Mouse (Mus musculus) thymus, postnatal 0 days (tissue): Measurements from ENCODE around the gene Ganab. TPM values are rescaled to one million over a fixed set of nuclear protein-coding genes. Genes with fewer than 3 reads are reported as not detected.
"Not testable (repeated sequence)": the region's sequence is repeated elsewhere in the genome, so short reads cannot be mapped to it uniquely, and the experiment has no call there.

ENCODE experiments used
- DNase-seq: peaks from one replicate; pipeline ENCODE4 v3.0.0-alpha.2; 2015; ENCODE audit warnings: low spot score
- polyA plus RNA-seq: library from polyadenylated mRNA; unstranded; fragments of >200 nt; fragmentation: Nextera tagmentation; extraction: Ambion mirVana; gene quantifications from 2 replicates; pipeline ENCODE4 v1.2.1, GENCODE M21; 2015

The Ganab gene
- polyA plus RNA-seq, 1 experiment from 2014 or later: 51.9 TPM

DNA sequence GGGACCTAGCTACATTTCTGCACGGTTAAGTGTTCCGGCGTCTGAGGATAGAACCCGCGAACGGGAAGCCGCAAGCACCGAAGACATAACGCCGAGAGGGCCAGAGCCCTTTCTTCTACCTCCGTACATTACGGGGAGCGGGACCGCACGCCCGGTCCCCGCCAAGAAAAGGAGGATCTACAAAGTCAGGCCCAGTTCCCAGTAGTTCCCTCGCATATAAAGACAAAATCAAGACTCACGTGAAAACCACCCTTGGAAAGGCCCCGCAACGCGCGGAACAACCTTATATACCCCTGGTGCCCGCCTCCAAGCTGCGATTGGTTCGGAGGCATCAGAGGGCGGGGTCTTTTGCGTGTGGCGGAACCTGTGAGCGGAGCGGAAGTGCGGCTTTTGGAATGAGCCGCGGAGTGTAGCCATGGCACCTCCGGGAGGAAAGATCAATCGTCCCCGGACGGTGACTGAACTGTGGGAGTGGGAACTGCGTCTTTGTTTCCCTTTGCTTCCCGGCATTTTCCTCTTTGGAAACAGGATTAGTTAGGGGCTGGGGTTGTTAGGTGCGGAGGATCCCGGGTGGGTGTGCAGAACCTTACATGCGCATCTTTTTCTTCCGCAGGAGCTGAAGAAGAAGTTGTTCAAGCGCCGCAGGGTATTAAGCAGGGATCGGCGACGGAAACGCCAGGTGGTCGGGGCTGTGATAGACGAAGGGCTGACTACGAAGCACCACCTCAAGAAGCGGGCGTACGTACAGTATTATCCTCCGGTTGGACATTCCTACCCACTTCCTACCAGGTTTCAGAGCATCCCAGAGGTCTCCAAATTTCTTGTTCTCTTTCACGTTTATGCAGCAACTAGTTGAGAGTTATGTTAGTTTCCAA lies 9.1 kb upstream of the Ganab start, which contains the start of the genes 1810009A15Rik and Gm49416:
Gene 1810009A15Rik, plus strand, starts transcription at position 343 of the 875 bp plus-strand sequence.
Gene Gm49416, plus strand, starts transcription at position 416 of the 875 bp plus-strand sequence.
- peak; percentile 97 for DNase-seq

GRCm38 (mm10) chr19:8892829-8893766 lies 4.8 kb upstream of the Ganab start, which contains the start of gene Ints5:
Gene Ints5 (plus strand): TSS chr19:8893005.
- DNase-seq: peak; percentile 85

GRCm38 (mm10) chr19:8895397-8895960 lies 2.4 kb upstream of the Ganab start:
- DNase-seq: no peak

- not testable (repeated sequence) for DNase-seq
Observed at GRCm38 (mm10) chr19:8896231-8896630, 1.6 kb upstream of the Ganab start.

- DNase-seq: peak; percentile 9
Observed at GRCm38 (mm10) chr19:8897211-8897864, 533 bp upstream of the Ganab start.

- peak; percentile 27 for DNase-seq
Observed at GRCm38 (mm10) chr19:8898576-8898975, 705 bp downstream of the Ganab start.

DNA sequence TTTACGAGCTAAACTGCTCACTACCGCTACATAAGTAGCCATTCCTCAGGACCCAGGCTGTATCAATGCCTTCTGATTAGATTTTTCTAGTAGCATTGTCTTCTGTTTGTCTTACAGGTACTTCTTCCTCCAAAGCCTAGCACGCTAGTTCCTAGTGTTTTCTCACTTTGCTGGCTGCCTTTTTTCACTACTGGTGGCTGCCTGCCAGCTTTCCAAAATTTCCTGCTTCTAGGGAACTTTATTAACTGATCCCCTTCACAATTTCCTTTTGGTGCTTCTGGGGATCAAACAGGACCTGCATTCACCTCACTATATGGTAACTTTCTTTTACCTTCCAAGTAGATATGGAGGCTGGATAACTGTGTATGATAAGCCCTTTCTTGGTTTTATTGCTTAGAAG lies 1.2 kb downstream of the Ganab start:
- no peak for DNase-seq

GRCm38 (mm10) chr19:8903412-8903811 lies 5.5 kb downstream of the Ganab start:
- DNase-seq: no peak

DNA sequence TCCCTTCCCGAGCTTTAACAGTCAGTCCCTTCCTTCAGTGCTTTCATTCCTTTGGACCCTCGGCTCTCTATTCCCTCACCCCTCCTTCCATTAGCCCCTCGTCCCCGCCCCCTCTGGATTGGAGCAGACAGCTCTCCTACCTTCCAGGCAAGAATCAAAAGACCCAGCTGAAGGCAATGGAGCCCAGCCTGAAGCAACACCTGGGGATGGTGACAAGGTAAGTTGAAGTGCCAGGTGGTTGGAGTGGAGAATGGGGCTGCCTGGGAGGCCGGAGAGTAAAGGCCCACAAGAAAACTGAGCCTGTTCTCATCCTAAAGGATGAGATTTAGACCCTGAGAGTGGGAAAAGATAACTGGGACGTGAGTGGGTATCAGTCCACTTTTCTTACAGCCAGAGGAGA lies 10.7 kb downstream of the Ganab start:
- DNase-seq: no peak

DNA sequence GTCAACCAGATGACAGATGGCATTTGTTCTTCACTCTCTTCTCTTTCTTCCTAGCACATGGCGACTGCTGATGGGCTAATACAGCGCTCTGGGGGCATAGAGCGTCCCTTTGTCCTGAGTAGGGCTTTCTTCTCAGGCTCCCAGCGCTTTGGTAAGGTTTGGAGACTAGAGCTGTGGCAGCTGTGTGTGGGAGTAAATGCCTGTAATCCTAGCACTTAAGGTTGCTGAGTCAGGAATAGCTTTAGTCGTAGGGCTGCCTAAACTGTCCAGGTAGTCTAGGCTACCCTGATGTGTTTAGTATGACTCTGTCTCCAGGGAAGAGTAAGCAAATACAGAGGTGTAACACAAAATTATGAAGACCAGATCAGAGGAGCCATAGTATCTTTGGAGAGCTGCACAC lies 13.9 kb downstream of the Ganab start:
- DNase-seq: no peak

GRCm38 (mm10) chr19:8914212-8914611 lies 16.3 kb downstream of the Ganab start:
- DNase-seq: no peak

DNA sequence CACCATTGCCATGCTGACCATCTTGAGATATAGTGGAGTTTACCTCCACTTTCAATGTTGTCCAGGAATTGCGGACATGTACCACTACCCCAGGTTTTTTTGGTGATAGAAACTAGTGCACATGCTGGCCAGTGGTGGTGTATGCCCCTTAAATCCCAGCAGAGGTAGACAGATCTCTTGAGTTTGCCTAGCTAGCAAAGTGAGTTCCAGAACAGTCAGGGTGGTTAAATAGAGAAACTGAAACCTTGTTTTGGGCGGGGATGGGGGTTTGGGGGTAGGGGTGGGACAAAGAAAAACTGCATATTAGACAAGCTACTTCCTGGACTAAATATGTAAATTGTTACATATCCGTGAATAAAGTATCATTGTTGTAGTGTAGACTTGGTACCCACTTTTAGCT lies 21.1 kb downstream of the Ganab start:
- DNase-seq: no peak

- no peak for DNase-seq
Observed at GRCm38 (mm10) chr19:8919684-8920072, 21.8 kb downstream of the Ganab start.

DNA sequence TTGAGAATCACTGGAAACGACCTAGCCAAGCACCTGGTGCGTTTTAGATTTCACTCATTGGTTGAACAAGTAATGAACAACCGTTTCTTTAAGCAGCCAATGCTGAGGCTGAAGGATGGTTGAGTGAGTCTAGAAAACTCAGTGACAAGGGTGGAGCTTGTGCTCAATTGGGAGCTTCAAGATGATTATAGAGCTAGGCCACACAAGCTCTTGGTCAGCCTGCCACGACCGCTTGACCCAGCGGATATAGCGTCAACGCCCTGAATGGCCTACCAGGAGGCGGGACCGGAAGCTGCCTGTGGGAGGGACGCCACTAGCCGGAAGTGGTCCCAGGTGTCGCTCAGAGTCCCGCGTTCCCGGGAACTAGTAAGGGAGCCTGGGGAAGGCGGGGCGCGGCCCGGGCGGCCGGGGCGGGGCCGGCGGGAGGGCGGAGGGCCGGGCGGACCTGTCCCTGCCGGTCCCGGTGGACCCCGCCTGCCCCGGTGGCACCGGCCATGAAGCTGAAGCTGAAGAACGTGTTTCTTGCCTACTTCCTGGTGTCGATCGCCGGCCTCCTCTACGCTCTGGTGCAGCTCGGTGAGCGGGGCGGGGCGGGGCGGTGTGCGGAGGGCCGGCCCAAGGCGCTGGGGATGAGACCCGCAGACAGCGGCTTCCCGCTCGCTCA lies 22.3 kb downstream of the Ganab start, which contains the start of gene B3gat3:
Gene B3gat3, plus strand, starts transcription at position 302 of the 664 bp plus-strand sequence.
- peak; percentile 77 for DNase-seq

DNA sequence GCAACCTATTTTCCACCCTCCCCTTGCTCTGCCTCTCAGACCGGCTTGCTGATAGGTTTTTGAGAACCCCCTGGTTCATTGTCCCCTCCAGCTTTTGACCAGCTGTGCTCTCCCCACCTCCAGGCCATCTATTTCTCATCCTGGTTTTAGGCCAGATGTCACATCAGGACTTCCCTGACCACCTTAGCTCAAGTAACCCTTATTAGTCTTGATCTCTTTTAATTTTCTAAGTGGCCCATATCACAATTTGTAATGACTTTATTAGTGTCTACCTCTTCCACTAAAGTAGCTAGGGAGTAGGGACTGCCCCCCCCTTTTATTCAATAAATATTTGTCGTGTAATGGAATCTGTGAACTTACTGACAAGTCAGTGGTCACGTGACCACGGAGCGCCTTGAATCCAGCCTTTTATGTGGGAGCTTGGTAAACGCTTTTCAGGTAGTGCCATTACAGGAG lies 23.0 kb downstream of the Ganab start:
- peak; percentile 61 for DNase-seq

- no peak for DNase-seq
Observed at GRCm38 (mm10) chr19:8921741-8922140, 23.9 kb downstream of the Ganab start.

DNA sequence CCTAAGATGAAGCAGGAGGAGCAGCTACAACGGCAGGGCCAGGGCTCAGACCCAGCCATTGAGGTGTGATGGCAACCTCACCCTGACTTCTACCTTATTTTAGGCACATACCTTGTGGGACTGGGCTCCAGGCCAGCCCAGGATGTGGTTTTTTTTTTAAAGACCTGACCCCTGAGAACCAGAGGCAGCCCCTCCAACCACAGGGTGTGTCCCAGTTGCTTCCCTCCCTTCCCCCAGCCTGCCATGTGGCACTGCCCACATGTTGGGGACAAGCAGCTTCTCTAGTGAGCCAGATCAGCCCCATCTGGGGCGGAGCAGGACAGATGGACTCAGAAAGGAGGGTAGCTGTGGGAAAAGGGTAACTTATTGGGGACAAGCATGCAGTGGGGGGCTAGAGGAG lies 28.9 kb downstream of the Ganab start:
- no peak for DNase-seq

- DNase-seq: no peak
Observed at GRCm38 (mm10) chr19:8927891-8928525, 30.1 kb downstream of the Ganab start.

- no peak for DNase-seq
Observed at GRCm38 (mm10) chr19:8928689-8929223, 30.9 kb downstream of the Ganab start.
